Mouse (Mus musculus) myocyte (in vitro differentiated cells): Measurements from ENCODE around the gene Alg14. TPM values are rescaled to one million over a fixed set of nuclear protein-coding genes. Genes with fewer than 3 reads are reported as not detected.

ENCODE experiments used
- H3K27me3 ChIP-seq: one replicate; pipeline ENCODE4 v1.6.1; 2011; ENCODE audit not compliant: control insufficient read depth, insufficient read depth, insufficient read length
- H3K36me3 ChIP-seq: one replicate; pipeline ENCODE4 v1.6.1; 2011; ENCODE audit not compliant: control insufficient read depth, insufficient read depth
- H3K4me2 ChIP-seq: one replicate; pipeline ENCODE4 v1.6.1; 2011; ENCODE audit warnings: low read depth, control low read depth
- H3K4me3 ChIP-seq: one replicate; pipeline ENCODE4 v1.5.1; 2011; ENCODE audit warnings: mild to moderate bottlenecking, control low read depth, moderate library complexity
- H3K79me2 ChIP-seq: one replicate; pipeline ENCODE4 v1.6.1; 2011; ENCODE audit not compliant: control insufficient read depth, insufficient read depth
- H3ac ChIP-seq: one replicate; pipeline ENCODE4 v1.6.1; 2011; ENCODE audit not compliant: control insufficient read depth, insufficient read length
- CEBPB ChIP-seq: IDR thresholded peaks from 2 replicates; pipeline ENCODE4 v1.6.1; 2011; ENCODE audit warnings: mild to moderate bottlenecking, moderate library complexity; ENCODE audit not compliant: poor library complexity, insufficient read depth, severe bottlenecking
- E2F4 ChIP-seq: IDR thresholded peaks from one replicate; pipeline ENCODE4 v1.6.1; 2011; ENCODE audit warnings: mild to moderate bottlenecking, control low read depth, moderate library complexity; ENCODE audit not compliant: insufficient read depth
- MAX ChIP-seq: IDR thresholded peaks from one replicate; pipeline ENCODE4 v1.6.1; 2011; ENCODE audit warnings: low read depth, mild to moderate bottlenecking, control low read depth
- MYOD1 ChIP-seq, 3 experiments: IDR thresholded peaks; one replicate each; pipeline ENCODE4 v1.6.1; 2011; ENCODE audit warnings: control low read depth in 2 of 3, low read depth in 2 of 3, mild to moderate bottlenecking in 2 of 3, moderate library complexity in 1 of 3; ENCODE audit not compliant: insufficient read length in 2 of 3, control insufficient read depth in 1 of 3
- MYOG ChIP-seq, 3 experiments: IDR thresholded peaks; one replicate each; pipeline ENCODE4 v1.6.1; 2011; ENCODE audit warnings: control low read depth in 2 of 3, low read depth in 2 of 3, mild to moderate bottlenecking in 2 of 3; ENCODE audit not compliant: insufficient read length in 2 of 3, control insufficient read depth in 1 of 3, insufficient read depth in 1 of 3
- POLR2A ChIP-seq: IDR thresholded peaks from one replicate; pipeline ENCODE4 v1.6.1; 2011; ENCODE audit warnings: low read depth, mild to moderate bottlenecking, control low read depth, moderate library complexity; ENCODE audit not compliant: insufficient read length
- POLR2AphosphoS2 ChIP-seq: IDR thresholded peaks from one replicate; pipeline ENCODE4 v1.6.1; 2011; ENCODE audit warnings: low read depth, control low read depth; ENCODE audit not compliant: insufficient read length
- REST ChIP-seq: IDR thresholded peaks from one replicate; pipeline ENCODE4 v1.6.1; 2011; ENCODE audit warnings: mild to moderate bottlenecking, control low read depth, moderate library complexity; ENCODE audit not compliant: insufficient read depth, insufficient read length
- SRF ChIP-seq: IDR thresholded peaks from one replicate; pipeline ENCODE4 v1.6.1; 2011; ENCODE audit warnings: low read depth; ENCODE audit not compliant: control insufficient read depth, insufficient read length
- TCF12 ChIP-seq: IDR thresholded peaks from one replicate; pipeline ENCODE4 v1.6.1; 2011; ENCODE audit warnings: mild to moderate bottlenecking, control low read depth; ENCODE audit not compliant: poor library complexity, insufficient read depth, severe bottlenecking
- TCF3 ChIP-seq: IDR thresholded peaks from one replicate; pipeline ENCODE4 v1.6.1; 2011; ENCODE audit warnings: low read depth, control low read depth; ENCODE audit not compliant: insufficient read length
- USF1 ChIP-seq: IDR thresholded peaks from one replicate; pipeline ENCODE4 v1.6.1; 2011; ENCODE audit warnings: low read depth, mild to moderate bottlenecking, control low read depth, moderate library complexity
- polyA plus RNA-seq: library from polyadenylated mRNA; unstranded; fragments of >200 nt; fragmentation: generic; extraction: Trizol; gene quantifications from one replicate; pipeline ENCODE4 v1.2.1, GENCODE M21; 2012; ENCODE audit warnings: missing spikeins

Gene Alg14
- polyA plus RNA-seq, 1 experiment = 14.8 TPM

DNA sequence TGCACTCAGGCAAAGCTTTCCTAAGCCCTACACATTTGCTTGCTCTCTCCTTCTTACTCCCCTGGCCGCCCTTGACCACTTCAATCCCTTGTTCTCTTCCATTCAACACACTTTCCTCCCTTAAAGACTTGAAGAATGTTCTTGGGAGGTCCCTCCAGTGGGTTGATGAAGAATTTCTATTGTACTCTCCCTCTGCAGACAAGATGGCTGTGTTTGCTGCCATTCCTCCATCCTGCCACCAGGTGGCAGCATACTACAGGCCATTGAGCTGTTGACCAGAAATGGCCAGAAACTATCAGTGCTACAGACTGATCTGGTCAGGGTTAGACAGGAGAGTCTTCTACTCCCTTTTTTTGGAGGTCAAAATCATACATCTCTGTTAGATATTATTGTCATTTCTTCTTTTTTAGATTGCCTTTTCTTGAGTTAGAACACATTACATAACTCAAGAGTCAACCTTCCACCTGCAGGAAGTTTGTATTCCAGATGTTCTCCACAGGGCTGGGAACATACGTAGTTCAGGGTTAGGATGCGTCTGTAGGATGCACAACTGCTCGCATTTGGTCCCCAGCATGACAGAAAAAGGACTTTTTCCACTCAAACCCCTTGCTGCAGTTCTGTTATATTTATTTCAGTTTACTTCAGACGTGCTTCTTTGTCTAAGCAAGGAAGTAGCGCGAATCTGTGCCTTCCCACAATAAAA is 16.1 kb downstream of the Alg14 start:
- TF ChIP-seq USF1 = no peak
- no peak for TF ChIP-seq MAX
- no peak for TF ChIP-seq POLR2AphosphoS2
- TF ChIP-seq REST = no peak
- TF ChIP-seq TCF3 = no peak
- TF ChIP-seq POLR2A = no peak
- no peak for TF ChIP-seq TCF12
- TF ChIP-seq CEBPB = no peak
- TF ChIP-seq E2F4 = no peak
- no peak for TF ChIP-seq MYOD1 (IDR thresholded peaks at IDR 0.05; ENCODE audit: control insufficient read depth in 1 of 3, insufficient read length in 2 of 3, low read depth in 2 of 3)
- TF ChIP-seq SRF = no peak
- no peak for TF ChIP-seq MYOG (IDR thresholded peaks at IDR 0.05; ENCODE audit: control insufficient read depth in 1 of 3, insufficient read depth in 1 of 3, insufficient read length in 2 of 3, low read depth in 2 of 3)
- H3K36me3 ChIP-seq = no peaks in the 10 kb centered on the region
- no peak overlapping the region for H3K4me2 ChIP-seq
- no peak overlapping the region for H3ac ChIP-seq
- H3K27me3 ChIP-seq = no peaks in the 10 kb centered on the region
- H3K79me2 ChIP-seq = no peaks in the 10 kb centered on the region
- H3K4me3 ChIP-seq = no peak overlapping the region

DNA sequence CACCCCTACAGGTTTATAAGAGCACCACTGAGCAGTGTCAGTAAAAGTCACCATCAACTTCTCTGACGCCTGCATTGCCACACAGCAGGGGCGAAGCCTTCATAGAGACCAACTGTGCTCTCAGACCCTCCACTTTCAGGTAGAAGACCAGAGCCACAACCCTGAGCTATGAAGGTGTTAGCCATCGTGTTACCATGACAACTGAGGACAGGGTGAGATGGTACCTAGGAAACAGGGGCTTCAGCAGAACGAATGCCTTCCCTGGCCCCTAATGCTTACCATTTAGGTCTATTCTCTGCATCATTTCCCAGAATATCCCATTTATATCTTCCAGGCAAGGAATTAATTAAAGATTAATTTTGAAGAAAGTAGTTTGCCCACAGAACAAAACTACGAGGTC is 17.4 kb downstream of the Alg14 start:
- Histone ChIP-seq H3K27me3 (no peaks in the 10 kb centered on the region), H3K36me3 (no peaks in the 10 kb centered on the region), H3ac (no peak overlapping the region), H3K4me2 (no peak overlapping the region), H3K79me2 (no peaks in the 10 kb centered on the region), H3K4me3 (no peak overlapping the region)
- TF ChIP-seq TCF12 (no peak), MYOD1 (IDR thresholded peaks at IDR 0.05; ENCODE audit: control insufficient read depth in 1 of 3, insufficient read length in 2 of 3, low read depth in 2 of 3) (no peak), MAX (no peak), USF1 (no peak)

DNA sequence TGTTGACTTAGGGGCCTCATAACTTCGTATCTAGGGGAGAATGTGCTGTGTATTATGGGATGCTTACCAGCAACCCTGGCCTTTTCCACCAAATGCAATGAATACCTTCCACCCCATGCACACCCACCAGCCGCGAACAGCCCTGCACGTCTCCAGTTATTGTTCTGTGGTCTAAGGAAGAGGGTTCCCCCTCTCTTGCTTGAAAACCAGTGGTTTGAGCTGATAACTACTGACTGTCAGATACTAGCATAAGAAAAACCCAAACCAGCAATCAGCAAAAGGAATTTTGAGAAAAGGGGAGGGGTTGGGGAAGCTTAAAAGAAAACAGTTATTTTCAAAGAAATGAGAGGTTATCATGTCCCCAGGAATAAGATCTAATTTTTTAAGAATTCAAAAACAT is 17.9 kb downstream of the Alg14 start:
- H3ac ChIP-seq = no peak overlapping the region
- no peak overlapping the region for H3K4me2 ChIP-seq
- no peaks in the 10 kb centered on the region for H3K27me3 ChIP-seq
- H3K79me2 ChIP-seq = no peaks in the 10 kb centered on the region
- no peak overlapping the region for H3K4me3 ChIP-seq
- TF ChIP-seq TCF3 = no peak
- no peak for TF ChIP-seq REST
- TF ChIP-seq CEBPB = no peak
- no peak for TF ChIP-seq TCF12
- TF ChIP-seq POLR2AphosphoS2 = no peak
- H3K36me3 ChIP-seq = no peaks in the 10 kb centered on the region

DNA sequence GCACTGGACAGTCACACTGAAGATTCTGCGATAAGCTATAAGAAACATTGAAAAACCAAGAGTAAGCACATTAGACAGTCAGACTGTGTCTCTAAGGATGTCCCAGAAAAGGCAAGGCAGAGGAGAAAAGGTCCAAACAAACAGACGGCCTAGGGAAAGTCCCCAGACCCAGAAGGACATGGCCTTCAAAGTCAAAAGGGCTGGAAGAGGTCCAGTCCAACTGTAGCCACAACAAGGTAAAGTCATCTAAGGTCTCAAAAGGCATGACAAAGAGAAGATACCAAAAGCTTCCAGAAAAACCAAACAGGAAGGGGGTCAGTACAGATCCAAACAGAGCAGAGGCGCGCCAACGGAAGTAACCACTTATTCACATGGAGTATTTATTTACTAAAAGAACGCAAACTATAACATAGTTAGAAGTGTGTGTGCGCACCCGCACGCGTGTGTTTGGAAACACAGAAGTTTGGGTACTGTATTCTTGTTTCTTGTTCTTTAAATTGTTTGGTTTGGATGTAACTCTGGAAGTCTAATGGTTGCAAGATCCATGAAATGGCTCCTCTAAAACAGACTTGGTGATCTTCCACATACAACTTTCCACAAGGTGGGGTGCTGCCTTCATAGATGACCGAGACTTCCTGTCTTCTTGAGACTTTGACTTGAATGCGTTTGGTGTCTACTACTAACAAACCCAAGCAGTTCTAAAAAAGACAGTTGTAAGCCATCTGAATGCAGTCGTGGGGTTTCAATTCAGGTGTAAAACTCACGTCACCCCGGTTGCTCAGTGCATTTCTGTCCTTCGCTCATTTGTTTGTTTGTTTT is 18.5 kb downstream of the Alg14 start:
- Histone ChIP-seq H3ac (no peak overlapping the region), H3K79me2 (no peaks in the 10 kb centered on the region), H3K4me3 (no peak overlapping the region), H3K4me2 (no peak overlapping the region), H3K36me3 (no peaks in the 10 kb centered on the region), H3K27me3 (no peaks in the 10 kb centered on the region)
- TF ChIP-seq TCF12 (no peak), USF1 (no peak), CEBPB (no peak), POLR2A (no peak), POLR2AphosphoS2 (no peak), E2F4 (no peak), REST (no peak), MYOD1 (IDR thresholded peaks at IDR 0.05; ENCODE audit: control insufficient read depth in 1 of 3, insufficient read length in 2 of 3, low read depth in 2 of 3) (no peak), MAX (no peak), MYOG (IDR thresholded peaks at IDR 0.05; ENCODE audit: control insufficient read depth in 1 of 3, insufficient read depth in 1 of 3, insufficient read length in 2 of 3, low read depth in 2 of 3) (no peak), SRF (no peak), TCF3 (no peak)

DNA sequence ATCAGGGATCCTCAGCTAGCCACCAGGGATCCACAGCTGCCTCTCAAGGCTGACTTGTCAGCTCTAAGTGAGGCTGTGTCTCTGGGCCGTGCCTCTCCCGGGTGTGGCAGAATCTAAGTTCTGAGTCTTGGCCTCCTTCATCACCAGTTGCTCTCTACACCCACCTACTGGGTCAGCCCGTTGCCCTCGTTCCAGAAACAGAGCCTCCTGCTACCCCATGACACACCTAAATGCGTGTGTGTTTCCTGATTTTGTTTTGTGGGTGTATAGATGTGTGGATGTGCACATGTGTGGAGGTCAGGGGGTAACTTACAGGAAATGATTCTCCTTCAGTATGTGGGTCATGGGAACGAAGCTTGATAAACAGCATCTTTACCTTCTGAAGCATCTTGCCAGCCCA is 20.9 kb downstream of the Alg14 start:
- H3K4me3 ChIP-seq = no peak overlapping the region
- H3K36me3 ChIP-seq = no peaks in the 10 kb centered on the region
- H3K4me2 ChIP-seq = no peak overlapping the region
- TF ChIP-seq TCF12 (no peak), MYOG (IDR thresholded peaks at IDR 0.05; ENCODE audit: control insufficient read depth in 1 of 3, insufficient read depth in 1 of 3, insufficient read length in 2 of 3, low read depth in 2 of 3) (peak in 1 of 3 experiments; percentile 40), SRF (no peak), MYOD1 (IDR thresholded peaks at IDR 0.05; ENCODE audit: control insufficient read depth in 1 of 3, insufficient read length in 2 of 3, low read depth in 2 of 3) (no peak)
- H3ac ChIP-seq = no peak overlapping the region
- no peaks in the 10 kb centered on the region for H3K79me2 ChIP-seq
- no peaks in the 10 kb centered on the region for H3K27me3 ChIP-seq
